Mouse (Mus musculus) spleen, adult 2 months (tissue): ENCODE data around the gene Pvalb. TPM values are rescaled to one million over a fixed set of nuclear protein-coding genes. Genes with fewer than 3 reads are reported as not detected.

Experiments used
- DNase-seq, 2 experiments: peaks; one replicate each; pipeline versions ENCODE4 v3.0.0 to v3.0.0-alpha.2; 2012 to 2021; ENCODE audit warnings: low spot score in 2 of 2, low read depth in 1 of 2
- H3K27ac ChIP-seq: fragments of 200-500 bp; 2 replicates; pipeline ENCODE4 v1.5.1; 2012; ENCODE audit warnings: low read length, inconsistent platforms; ENCODE audit not compliant: insufficient read depth
- H3K27me3 ChIP-seq: fragments of 200-500 bp; 2 replicates; pipeline ENCODE4 v1.6.1; 2012; ENCODE audit warnings: mild to moderate bottlenecking, moderate library complexity, low read length, inconsistent platforms; ENCODE audit not compliant: control insufficient read depth, insufficient read depth
- H3K36me3 ChIP-seq: fragments of 200-500 bp; 2 replicates; pipeline ENCODE4 v1.6.1; 2012; ENCODE audit warnings: mild to moderate bottlenecking, low read length, inconsistent platforms; ENCODE audit not compliant: control insufficient read depth, insufficient read depth
- H3K4me1 ChIP-seq: fragments of 200-500 bp; 2 replicates; pipeline ENCODE4 v1.6.1; 2011; ENCODE audit warnings: inconsistent platforms; ENCODE audit not compliant: control insufficient read depth, insufficient read depth, insufficient read length
- H3K4me3 ChIP-seq: fragments of 200-500 bp; 2 replicates; pipeline ENCODE4 v1.5.1; 2011; ENCODE audit warnings: mild to moderate bottlenecking, inconsistent platforms; ENCODE audit not compliant: insufficient read depth, insufficient read length; ENCODE audit errors: extremely low read depth
- CTCF ChIP-seq: fragments of 200-500 bp; IDR thresholded peaks from 2 replicates; pipeline ENCODE4 v1.5.1; 2011; ENCODE audit warnings: mild to moderate bottlenecking, inconsistent platforms; ENCODE audit not compliant: insufficient read depth, insufficient read length, insufficient replicate concordance; ENCODE audit errors: extremely low read depth
- POLR2A ChIP-seq: fragments of 200-500 bp; IDR thresholded peaks from 2 replicates; pipeline ENCODE4 v1.6.1; 2011; ENCODE audit warnings: low read depth, low read length, inconsistent platforms
- WGBS: fragments of 180-500 bp; shearing (Covaris S2); methylation state at CpG from one replicate; pipeline ENCODE4 v1.1.7; 2018; 5-methylcytosine and 5-hydroxymethylcytosine counted together
- polyA plus RNA-seq: library from polyadenylated mRNA; depleted of rRNA; stranded (reverse); fragments of >200 nt; gene quantifications from 2 replicates; pipeline ENCODE4 v1.2.3, GENCODE M21; 2012

The Pvalb gene
- polyA plus RNA-seq, 1 experiment = not detected

DNA sequence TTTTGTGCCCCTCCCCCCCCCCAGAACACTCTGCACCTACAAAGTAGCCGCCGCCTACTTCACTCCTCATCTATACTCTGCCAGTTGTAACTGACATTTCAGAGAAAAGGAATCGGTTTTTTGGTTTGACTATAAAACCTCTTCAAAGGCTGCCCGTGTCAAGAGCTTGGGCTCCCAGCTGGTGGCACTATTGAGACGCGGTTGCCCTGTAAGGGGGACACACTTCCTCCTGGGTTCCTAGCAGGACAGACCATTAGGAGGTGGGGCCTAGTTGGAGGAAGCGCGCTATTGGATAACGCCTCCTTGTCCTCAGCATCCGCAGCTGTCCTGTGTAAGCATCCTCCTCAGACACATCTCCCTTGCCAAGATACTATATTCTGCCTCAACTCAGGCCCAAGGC is 21.3 kb downstream of the Pvalb start:
- DNase-seq = peak in 1 of 2 experiments; percentile 34
- WGBS = 6% methylated on average over 10 of the region's 10 CpGs
- Histone ChIP-seq H3K4me3 (no peak overlapping the region), H3K36me3 (no peaks in the 10 kb centered on the region), H3K4me1 (no peaks in the 10 kb centered on the region), H3K27me3 (no peaks in the 10 kb centered on the region), H3K27ac (no peak overlapping the region)
- peak; percentile 46; the same call in 1 of the 2 replicates for TF ChIP-seq CTCF
- no peak for TF ChIP-seq POLR2A

DNA sequence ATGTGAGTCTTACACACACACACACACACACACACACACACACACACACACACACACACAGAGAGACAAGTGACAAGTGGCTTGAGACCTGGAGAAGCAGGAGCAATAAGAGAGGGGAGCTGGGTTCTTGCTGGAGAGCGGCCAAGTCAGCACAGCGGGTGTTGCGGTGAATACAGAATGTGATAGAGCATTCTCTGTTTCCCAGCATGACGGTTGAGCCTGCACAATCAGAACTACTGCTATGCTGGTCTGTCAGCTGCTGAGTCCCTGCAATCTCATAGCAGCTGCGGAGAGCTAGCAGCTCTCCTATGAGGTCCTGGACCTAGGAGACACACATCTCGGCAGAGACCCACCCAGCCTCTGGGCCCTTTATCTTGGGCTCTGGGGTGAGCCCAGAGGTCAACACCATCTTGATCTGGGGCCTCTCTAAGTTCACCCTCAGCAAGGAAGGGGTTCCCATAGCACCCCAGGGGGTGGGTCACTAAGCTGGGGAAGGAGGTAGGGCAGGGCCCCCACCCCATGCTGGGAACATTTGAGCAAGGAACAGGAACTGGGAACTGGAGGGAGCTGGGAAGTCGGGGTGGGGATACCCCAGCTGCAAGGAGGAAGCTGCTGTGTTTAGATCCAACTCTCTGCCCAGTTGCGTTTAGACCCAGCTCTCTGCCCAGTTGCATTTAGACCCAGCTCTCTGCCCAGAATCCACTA is 24.3 kb downstream of the Pvalb start:
- Histone ChIP-seq H3K36me3 (no peaks in the 10 kb centered on the region), H3K27ac (no peak overlapping the region), H3K27me3 (no peaks in the 10 kb centered on the region), H3K4me3 (no peak overlapping the region), H3K4me1 (no peaks in the 10 kb centered on the region)
- no peak for TF ChIP-seq CTCF
- TF ChIP-seq POLR2A = no peak
- 50% methylated on average over 8 of the region's 8 CpGs for WGBS
- no peak for DNase-seq

GRCm38 (mm10) chr15:78179775-78180174 is 26.4 kb downstream of the Pvalb start:
- no peak for TF ChIP-seq POLR2A
- Histone ChIP-seq H3K27me3 (no peaks in the 10 kb centered on the region), H3K27ac (no peak overlapping the region), H3K4me3 (no peak overlapping the region), H3K4me1 (no peaks in the 10 kb centered on the region), H3K36me3 (no peaks in the 10 kb centered on the region)
- WGBS = 88% methylated on average over 3 of the region's 3 CpGs
- no peak for DNase-seq

GRCm38 (mm10) chr15:78178397-78178796 is 27.8 kb downstream of the Pvalb start:
- no peaks in the 10 kb centered on the region for H3K27me3 ChIP-seq
- peaks cover under 1% of the 10 kb centered on the region; the same call in 1 of the 2 replicates for H3K4me1 ChIP-seq
- WGBS = 4% methylated on average over 9 of the region's 9 CpGs
- no peak overlapping the region for H3K4me3 ChIP-seq
- peak in 1 of 2 experiments; percentile 77 for DNase-seq
- TF ChIP-seq CTCF = peak; percentile 98
- TF ChIP-seq POLR2A = no peak
- no peak overlapping the region for H3K27ac ChIP-seq
- no peaks in the 10 kb centered on the region for H3K36me3 ChIP-seq

GRCm38 (mm10) chr15:78177257-78177656 is 28.9 kb downstream of the Pvalb start:
- no peak for DNase-seq
- whole genome bisulfite sequencing = 78% methylated on average over 10 of the region's 10 CpGs

GRCm38 (mm10) chr15:78174887-78175245 is 31.3 kb downstream of the Pvalb start:
- peak overlapping the region; percentile 53; the same call in 1 of the 2 replicates for H3K27ac ChIP-seq
- H3K4me3 ChIP-seq = peak overlapping the region; percentile 5; the same call in 1 of the 2 replicates
- H3K27me3 ChIP-seq = no peaks in the 10 kb centered on the region
- DNase-seq = no peak
- no peaks in the 10 kb centered on the region for H3K36me3 ChIP-seq
- WGBS = 79% methylated on average over 6 of the region's 6 CpGs
- TF ChIP-seq CTCF = no peak
- TF ChIP-seq POLR2A = no peak
- H3K4me1 ChIP-seq = peaks cover 20% of the 10 kb centered on the region; the same call in 1 of the 2 replicates

More at GRCm38 (mm10) chr15:78177257-78177656, 28.9 kb downstream of the Pvalb start:
- no peaks in the 10 kb centered on the region for H3K36me3 ChIP-seq
- H3K27me3 ChIP-seq = no peaks in the 10 kb centered on the region
- no peak overlapping the region for H3K27ac ChIP-seq
- peaks cover 9% of the 10 kb centered on the region; the same call in 1 of the 2 replicates for H3K4me1 ChIP-seq
- TF ChIP-seq POLR2A = no peak
- no peak for TF ChIP-seq CTCF
- H3K4me3 ChIP-seq = no peak overlapping the region
